Mouse (Mus musculus) frontal cortex, postnatal 36 days (tissue): ENCODE results near the gene Uri1.

Experiments used
- DNase-seq, 2 experiments: peaks; one replicate each; pipeline ENCODE4 v3.0.0; 2022; ENCODE audit warnings: low spot score in 2 of 2

Uri1 gene

GRCm38 (mm10) chr7:38023451-38023850 is at the start of gene Uri1:
Gene Uri1 (minus strand): TSS chr7:38023551.
- no peak for DNase-seq

- DNase-seq = no peak
These were observed 47.7 kb upstream of the Uri1 start for GRCm38 (mm10) chr7:38071065-38071464.

GRCm38 (mm10) chr7:38070663-38071062 is 47.3 kb upstream of the Uri1 start:
- DNase-seq = no peak

- no peak for DNase-seq
These were observed 41.1 kb upstream of the Uri1 start for GRCm38 (mm10) chr7:38064431-38064830.

GRCm38 (mm10) chr7:38061060-38061970 is 38.0 kb upstream of the Uri1 start:
- peak; percentile 89 to 92 for DNase-seq

- no peak for DNase-seq
These were observed 36.4 kb upstream of the Uri1 start for GRCm38 (mm10) chr7:38059636-38060330.

- no peak for DNase-seq
These were observed 35.7 kb upstream of the Uri1 start for GRCm38 (mm10) chr7:38059096-38059495.

GRCm38 (mm10) chr7:38055996-38056395 is 32.6 kb upstream of the Uri1 start:
- peak; percentile 46 to 50 for DNase-seq

- DNase-seq = no peak
These were observed 30.9 kb upstream of the Uri1 start for GRCm38 (mm10) chr7:38054246-38054645.

- no peak for DNase-seq
These were observed 23.9 kb upstream of the Uri1 start for GRCm38 (mm10) chr7:38047229-38047628.

GRCm38 (mm10) chr7:38041244-38041643 is 17.9 kb upstream of the Uri1 start:
- DNase-seq = no peak

GRCm38 (mm10) chr7:38037586-38037985 is 14.2 kb upstream of the Uri1 start:
- DNase-seq = no peak

GRCm38 (mm10) chr7:38031183-38031582 is 7.8 kb upstream of the Uri1 start:
- no peak for DNase-seq

GRCm38 (mm10) chr7:38030606-38031005 is 7.3 kb upstream of the Uri1 start:
- DNase-seq = no peak

- no peak for DNase-seq
These were observed 6.6 kb upstream of the Uri1 start for GRCm38 (mm10) chr7:38029986-38030385.

GRCm38 (mm10) chr7:38029083-38029482 is 5.7 kb upstream of the Uri1 start:
- no peak for DNase-seq

- no peak for DNase-seq
These were observed 4.7 kb upstream of the Uri1 start for GRCm38 (mm10) chr7:38027940-38028600.

GRCm38 (mm10) chr7:38024839-38025238 is 1.5 kb upstream of the Uri1 start:
- DNase-seq = no peak

GRCm38 (mm10) chr7:38019770-38020169 is 3.6 kb downstream of the Uri1 start:
- DNase-seq = no peak

GRCm38 (mm10) chr7:38019369-38019749 is 4.0 kb downstream of the Uri1 start:
- DNase-seq = peak; percentile 86 to 88

GRCm38 (mm10) chr7:38018416-38019368 is 4.7 kb downstream of the Uri1 start:
- peak; percentile 64 to 70 for DNase-seq
